Mouse (Mus musculus) effector memory CD4-positive, alpha-beta T cell, adult 5 months (primary cell): ENCODE measurements around the gene Ccdc190. TPM values are rescaled to one million over a fixed set of nuclear protein-coding genes. Genes with fewer than 3 reads are reported as not detected.

ENCODE experiments used
- polyA plus RNA-seq: library from polyadenylated mRNA; unstranded; fragments of 100-300 nt; shearing (Covaris generic); gene quantifications from one replicate; pipeline ENCODE4 v1.2.1, GENCODE M21; 2017

Ccdc190 gene
- not detected for polyA plus RNA-seq

GRCm38 (mm10) chr1:169928454-169928971 is at the start of gene Ccdc190:
Ccdc190 (plus strand) TSS chr1:169928648.

GRCm38 (mm10) chr1:169968792-169969515 is 40.5 kb downstream of the Ccdc190 start, which contains the start of gene Hsd17b7:
Hsd17b7 (minus strand) TSS chr1:169969241.

Other genes starting within 250 kb of the Ccdc190 start
- not detected for gene Rgs4, start 181.0 kb upstream of the Ccdc190 start, polyA plus RNA-seq
- gene Hsd17b7, start 40.6 kb downstream of the Ccdc190 start, polyA plus RNA-seq = 11.4 TPM
- gene Ddr2, start 182.1 kb downstream of the Ccdc190 start, polyA plus RNA-seq = 0.09 TPM
- 58.7 TPM for gene Uap1, start 246.3 kb downstream of the Ccdc190 start, polyA plus RNA-seq